Mouse (Mus musculus) forebrain, postnatal 0 days (tissue): ENCODE data around the gene Gm4846. TPM values are rescaled to one million over a fixed set of nuclear protein-coding genes. Genes with fewer than 3 reads are reported as not detected.

Experiments
- ATAC-seq: fragments of 200-750 bp; cut with Nextera tagmentation; 2 replicates; pipeline ENCODE4 v1.8.0; 2017; ENCODE audit warnings: mild to moderate bottlenecking, moderate library complexity
- DNase-seq: peaks from one replicate; pipeline ENCODE4 v3.0.0-alpha.2; 2015
- H3K27ac ChIP-seq: fragments of 300-500 bp; sonication (generic); 2 replicates; pipeline ENCODE4 v1.5.1; 2014; ENCODE audit warnings: low read depth, mild to moderate bottlenecking, antibody characterized with exemption, low read length, moderate library complexity, mixed read lengths
- H3K27me3 ChIP-seq: fragments of 300-500 bp; sonication (generic); 2 replicates; pipeline ENCODE4 v1.6.1; 2014; ENCODE audit warnings: mild to moderate bottlenecking, low read length, mixed read lengths; ENCODE audit not compliant: insufficient read depth
- H3K36me3 ChIP-seq: fragments of 300-500 bp; sonication (generic); 2 replicates; pipeline ENCODE4 v1.6.1; 2014; ENCODE audit warnings: mild to moderate bottlenecking, moderate library complexity; ENCODE audit not compliant: insufficient read depth
- H3K4me1 ChIP-seq: fragments of 300-500 bp; sonication (generic); 2 replicates; pipeline ENCODE4 v1.6.1; 2014; ENCODE audit warnings: antibody characterized with exemption; ENCODE audit not compliant: insufficient read depth
- H3K4me2 ChIP-seq: fragments of 300-500 bp; sonication (generic); 2 replicates; pipeline ENCODE4 v1.6.1; 2014; ENCODE audit warnings: low read depth, mild to moderate bottlenecking, moderate library complexity
- H3K4me3 ChIP-seq: fragments of 300-500 bp; sonication (generic); 2 replicates; pipeline ENCODE4 v1.5.1; 2014; ENCODE audit warnings: low read depth, low read length, mixed read lengths
- H3K9ac ChIP-seq: fragments of 300-500 bp; sonication (generic); 2 replicates; pipeline ENCODE4 v1.6.1; 2014; ENCODE audit warnings: mild to moderate bottlenecking
- H3K9me3 ChIP-seq: fragments of 300-500 bp; sonication (generic); 2 replicates; pipeline ENCODE4 v1.6.1; 2016; ENCODE audit warnings: low read length
- CTCF ChIP-seq: sonication (generic); IDR thresholded peaks from 2 replicates; pipeline ENCODE4 v1.5.1; 2016; ENCODE audit warnings: antibody characterized with exemption, control low read depth, low read depth
- WGBS: fragments of 180-500 bp; shearing (Covaris S2); extraction: QIAGEN DNeasy Blood & Tissue Kit; methylation state at CpG from one replicate; pipeline ENCODE4 v1.1.7; 2014; 5-methylcytosine and 5-hydroxymethylcytosine counted together
- polyA plus RNA-seq: library from polyadenylated mRNA; unstranded; fragments of >200 nt; fragmentation: Nextera tagmentation; extraction: Ambion mirVana; gene quantifications from 2 replicates; pipeline ENCODE4 v1.2.1, GENCODE M21; 2015
- total RNA-seq: library from RNA; depleted of rRNA; stranded (reverse); fragments of >200 nt; gene quantifications from 2 replicates; pipeline ENCODE4 v1.2.3, GENCODE M21; 2014; rRNA removed

The Gm4846 gene
- total and polyA plus RNA-seq, 2 experiments from 2014 or later = not detected

DNA sequence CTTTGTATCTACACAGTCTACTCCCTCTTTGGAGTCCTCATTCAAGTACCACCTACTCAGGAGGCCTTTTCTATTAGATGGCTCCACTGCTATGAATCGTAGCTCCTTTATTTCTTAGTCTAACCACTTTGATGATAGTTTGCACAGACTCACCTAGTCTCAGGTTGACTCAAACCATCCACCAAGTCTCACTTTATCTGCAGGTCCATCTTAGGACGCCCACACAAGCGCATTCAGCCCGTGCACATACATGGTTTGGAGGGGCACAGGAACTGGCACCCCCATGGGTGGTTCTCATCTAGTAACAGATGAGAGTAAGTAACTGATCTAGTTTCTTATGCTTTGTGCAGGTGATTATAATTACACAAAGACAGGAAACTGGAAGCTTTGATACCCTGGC lies 34.8 kb downstream of the Gm4846 start:
- Histone ChIP-seq H3K4me2 (no peak overlapping the region), H3K9me3 (no peaks in the 10 kb centered on the region), H3K27ac (no peak overlapping the region), H3K4me3 (no peak overlapping the region), H3K9ac (no peak overlapping the region), H3K36me3 (no peaks in the 10 kb centered on the region), H3K27me3 (no peaks in the 10 kb centered on the region), H3K4me1 (no peaks in the 10 kb centered on the region)
- no peak for DNase-seq
- 91% methylated on average over 4 of the region's 4 CpGs for WGBS
- no peak for ATAC-seq
- no peak for TF ChIP-seq CTCF

DNA sequence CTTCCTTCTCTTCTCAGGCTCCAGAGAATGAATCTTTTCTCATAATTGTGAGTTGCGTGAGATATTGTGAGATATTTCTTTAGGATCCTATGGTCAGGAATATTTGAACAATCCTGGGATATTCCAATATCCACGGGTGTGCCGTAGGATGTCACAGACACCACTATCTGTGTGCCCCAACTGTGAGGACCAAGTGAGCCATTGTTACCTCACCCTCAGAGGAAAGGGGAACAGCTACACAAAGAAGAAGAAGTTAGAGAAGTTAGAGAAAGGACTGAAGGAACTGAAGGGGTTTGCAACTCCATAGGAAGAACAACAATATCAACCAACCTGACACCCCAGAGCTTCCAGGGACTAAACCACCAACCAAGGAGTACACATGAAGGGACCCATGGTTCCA lies 55.4 kb downstream of the Gm4846 start:
- Histone ChIP-seq H3K4me1 (no peaks in the 10 kb centered on the region), H3K9me3 (no peaks in the 10 kb centered on the region), H3K9ac (no peak overlapping the region), H3K4me2 (no peak overlapping the region), H3K27me3 (no peaks in the 10 kb centered on the region), H3K27ac (no peak overlapping the region), H3K4me3 (no peak overlapping the region), H3K36me3 (no peaks in the 10 kb centered on the region)
- no peak for ATAC-seq
- no peak for DNase-seq
- WGBS = 97% methylated on average over 3 of the region's 3 CpGs
- no peak for TF ChIP-seq CTCF

DNA sequence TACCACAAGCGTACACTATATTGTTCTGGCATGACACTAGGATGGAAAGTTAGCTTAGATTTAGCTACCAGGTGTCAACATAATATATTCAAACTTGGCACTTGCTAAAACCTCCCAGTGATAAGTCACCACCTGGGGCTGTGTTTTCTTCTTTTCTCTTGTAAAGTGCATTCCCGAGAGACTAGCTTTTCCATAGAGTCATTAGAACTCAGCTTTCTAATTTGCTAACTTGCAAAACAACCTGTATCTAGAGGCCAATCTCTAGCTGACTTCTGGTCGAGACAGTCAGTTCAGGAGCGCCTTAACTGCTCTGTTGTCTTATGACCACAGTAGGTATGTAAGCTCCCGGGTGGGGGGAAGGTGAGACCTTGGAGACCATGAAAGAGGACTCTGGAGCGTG lies 58.0 kb downstream of the Gm4846 start:
- H3K4me3 ChIP-seq = no peak overlapping the region
- no peaks in the 10 kb centered on the region for H3K9me3 ChIP-seq
- H3K4me1 ChIP-seq = no peaks in the 10 kb centered on the region
- TF ChIP-seq CTCF = no peak
- 64% methylated on average over 6 of the region's 6 CpGs for WGBS
- H3K27me3 ChIP-seq = no peaks in the 10 kb centered on the region
- H3K9ac ChIP-seq = no peak overlapping the region
- DNase-seq (no peak), ATAC-seq (no peak)
- no peak overlapping the region for H3K4me2 ChIP-seq
- H3K27ac ChIP-seq = no peak overlapping the region
- H3K36me3 ChIP-seq = no peaks in the 10 kb centered on the region

Other genes with a start within 250 kb of the Gm4846 start
- 24.4 and 38.1 TPM in 2 replicates for gene Ildr2, start 243.4 kb downstream of the Gm4846 start, total RNA-seq
- gene Ildr2, start 243.4 kb downstream of the Gm4846 start, polyA plus RNA-seq = 3.2 and 6.4 TPM in 2 replicates
- 66.3 and 80.6 TPM in 2 replicates for gene Tada1, start 118.5 kb downstream of the Gm4846 start, total RNA-seq
- 77.4 and 82.0 TPM in 2 replicates for gene Tada1, start 118.5 kb downstream of the Gm4846 start, polyA plus RNA-seq
- gene Pogk, start 87.7 kb downstream of the Gm4846 start, total RNA-seq = 80.0 and 92.6 TPM in 2 replicates
- 18.4 and 22.6 TPM in 2 replicates for gene Pogk, start 87.7 kb downstream of the Gm4846 start, polyA plus RNA-seq
- not detected in 2 replicates for gene Gm4847, start 150.1 kb upstream of the Gm4846 start, total RNA-seq
- not detected in 2 replicates for gene Gm4847, start 150.1 kb upstream of the Gm4846 start, polyA plus RNA-seq
- not detected in 2 replicates for gene Fmo9, start 184.3 kb upstream of the Gm4846 start, total RNA-seq
- not detected in 2 replicates for gene Fmo9, start 184.3 kb upstream of the Gm4846 start, polyA plus RNA-seq